Mouse (Mus musculus): ENCODE measurements around the gene Irf2bp1. TPM values are rescaled to one million over a fixed set of nuclear protein-coding genes. Genes with fewer than 3 reads are reported as not detected.

The Irf2bp1 gene
- polyA plus RNA-seq, 1 experiment: 53.2 TPM

DNA sequence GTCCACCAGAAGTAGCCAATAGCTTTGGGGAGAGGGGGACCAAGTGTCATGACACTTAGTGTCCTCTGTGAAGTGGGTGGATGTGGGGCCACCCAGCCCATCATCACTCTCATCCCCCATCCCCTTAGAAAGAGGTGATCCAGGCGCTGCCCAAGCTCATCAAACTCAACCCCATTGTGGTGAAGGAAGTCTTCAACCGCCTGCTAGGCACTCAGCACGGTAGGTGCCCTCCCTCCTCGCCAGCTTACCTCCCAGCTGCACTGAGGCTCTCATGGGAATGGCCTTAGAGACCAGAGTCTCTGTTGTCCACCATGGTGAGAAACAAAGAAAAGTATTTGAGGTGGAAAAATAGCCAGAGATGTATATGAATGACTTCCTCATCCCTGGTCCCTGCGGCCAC lies 45.4 kb downstream of the Irf2bp1 start:
- no peaks in the 10 kb centered on the region for H3K27me3 ChIP-seq (replicated peaks)
- no peak for TF ChIP-seq GATA1 (IDR thresholded peaks at IDR 0.05; ENCODE audit: borderline replicate concordance, low read length)
- no peak for TF ChIP-seq FLI1 (IDR thresholded peaks at IDR 0.05; ENCODE audit: low read length)
- no peaks in the 10 kb centered on the region for H3K4me1 ChIP-seq
- no peaks in the 10 kb centered on the region for H3K9me3 ChIP-seq
- H3K4me3 ChIP-seq (replicated peaks): no peak overlapping the region
- peaks cover 100% of the 10 kb centered on the region for H3K36me3 ChIP-seq (replicated peaks; ENCODE audit: low read length)

DNA sequence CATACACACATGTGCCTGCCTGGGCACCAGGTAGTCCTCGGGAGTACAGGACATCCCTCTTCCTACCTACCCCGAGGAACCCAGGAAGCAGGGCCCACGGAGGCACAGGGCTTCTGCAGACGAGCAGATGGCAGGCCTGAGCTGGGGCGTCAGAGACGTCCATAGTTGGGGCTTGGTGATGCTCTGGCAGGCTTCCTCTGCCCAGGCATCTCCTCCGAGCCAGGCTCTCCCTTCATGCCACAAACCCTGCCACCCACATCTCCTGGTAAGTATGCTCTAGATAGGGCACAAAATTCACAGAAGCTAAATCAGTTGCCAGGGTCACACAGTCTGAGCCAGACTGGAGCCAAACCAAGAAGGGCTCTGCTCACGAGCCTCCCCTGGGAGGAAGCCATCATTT lies 46.3 kb downstream of the Irf2bp1 start:
- H3K4me1 ChIP-seq: no peaks in the 10 kb centered on the region
- no peak overlapping the region for H3K4me3 ChIP-seq (replicated peaks)
- H3K27me3 ChIP-seq (replicated peaks): no peaks in the 10 kb centered on the region
- no peak for TF ChIP-seq GATA1 (IDR thresholded peaks at IDR 0.05; ENCODE audit: borderline replicate concordance, low read length)
- TF ChIP-seq FLI1 (IDR thresholded peaks at IDR 0.05; ENCODE audit: low read length): no peak
- H3K36me3 ChIP-seq (replicated peaks; ENCODE audit: low read length): peaks cover 100% of the 10 kb centered on the region
- no peaks in the 10 kb centered on the region for H3K9me3 ChIP-seq

DNA sequence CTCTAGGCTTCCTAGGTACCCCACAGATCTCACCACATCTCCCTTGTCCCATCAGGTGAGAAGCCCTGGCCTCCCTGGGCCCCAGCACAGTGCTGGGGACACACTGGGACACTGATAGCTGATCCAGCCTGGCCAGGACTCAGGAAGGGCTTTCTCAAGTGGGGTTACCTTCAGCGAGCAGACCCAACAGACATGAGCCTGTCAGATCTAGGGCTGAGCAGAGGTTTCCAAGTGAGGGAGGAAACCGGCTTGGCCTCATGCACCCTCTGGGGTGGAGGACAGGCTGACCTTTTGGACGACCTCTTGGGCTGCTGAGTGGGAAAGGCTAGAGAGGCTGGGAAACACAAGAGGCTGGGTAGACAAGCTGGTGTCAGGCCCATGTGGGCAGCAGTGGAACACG lies 47.3 kb downstream of the Irf2bp1 start:
- no peaks in the 10 kb centered on the region for H3K4me1 ChIP-seq
- no peaks in the 10 kb centered on the region for H3K9me3 ChIP-seq
- H3K36me3 ChIP-seq (replicated peaks; ENCODE audit: low read length): peaks cover 96% of the 10 kb centered on the region
- no peak overlapping the region for H3K4me3 ChIP-seq (replicated peaks)
- TF ChIP-seq FLI1 (IDR thresholded peaks at IDR 0.05; ENCODE audit: low read length) (no peak), GATA1 (IDR thresholded peaks at IDR 0.05; ENCODE audit: borderline replicate concordance, low read length) (no peak)
- peaks cover 2% of the 10 kb centered on the region for H3K27me3 ChIP-seq (replicated peaks)

DNA sequence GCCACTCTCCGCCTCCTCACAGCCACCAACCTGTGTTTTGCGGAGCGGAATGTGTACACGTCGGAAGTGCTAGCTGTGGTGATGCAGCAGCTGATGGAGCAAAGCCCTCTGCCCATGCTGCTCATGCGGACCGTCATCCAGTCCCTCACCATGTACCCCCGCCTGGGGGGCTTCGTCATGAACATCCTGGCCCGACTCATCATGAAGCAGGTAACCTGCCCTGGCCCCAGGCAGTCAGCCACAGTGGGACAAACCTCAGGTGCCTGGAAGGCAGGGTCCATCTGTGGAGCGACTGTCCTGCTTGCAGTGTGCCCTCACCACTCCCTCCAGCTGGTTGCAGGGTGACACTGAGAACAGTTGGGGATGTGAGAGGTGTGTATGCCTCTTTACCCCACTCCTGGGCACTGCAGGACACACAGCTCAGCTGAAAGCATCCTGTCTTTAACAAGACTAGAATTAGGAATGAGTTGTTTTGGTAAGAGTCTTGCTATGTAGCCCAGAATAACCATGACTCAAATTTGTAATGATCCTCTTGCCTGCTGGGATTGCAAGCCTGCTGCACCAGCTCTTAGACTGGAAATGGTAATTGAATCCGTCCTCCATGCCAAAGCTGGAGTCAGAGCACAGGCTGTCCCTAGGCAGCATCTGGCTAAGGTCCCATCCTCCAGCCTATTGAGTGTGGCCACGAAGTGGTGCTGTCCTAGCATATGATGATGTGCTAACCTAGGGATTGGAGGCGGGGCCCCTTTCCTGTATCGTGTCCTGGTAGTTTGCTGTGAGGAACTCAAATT lies 48.7 kb downstream of the Irf2bp1 start:
- H3K27me3 ChIP-seq (replicated peaks): peaks cover 8% of the 10 kb centered on the region
- peaks cover 84% of the 10 kb centered on the region for H3K36me3 ChIP-seq (replicated peaks; ENCODE audit: low read length)
- peaks cover 5% of the 10 kb centered on the region for H3K4me1 ChIP-seq
- H3K4me3 ChIP-seq (replicated peaks): no peak overlapping the region
- no peaks in the 10 kb centered on the region for H3K9me3 ChIP-seq
- no peak for TF ChIP-seq GATA1 (IDR thresholded peaks at IDR 0.05; ENCODE audit: borderline replicate concordance, low read length)
- TF ChIP-seq FLI1 (IDR thresholded peaks at IDR 0.05; ENCODE audit: low read length): no peak

DNA sequence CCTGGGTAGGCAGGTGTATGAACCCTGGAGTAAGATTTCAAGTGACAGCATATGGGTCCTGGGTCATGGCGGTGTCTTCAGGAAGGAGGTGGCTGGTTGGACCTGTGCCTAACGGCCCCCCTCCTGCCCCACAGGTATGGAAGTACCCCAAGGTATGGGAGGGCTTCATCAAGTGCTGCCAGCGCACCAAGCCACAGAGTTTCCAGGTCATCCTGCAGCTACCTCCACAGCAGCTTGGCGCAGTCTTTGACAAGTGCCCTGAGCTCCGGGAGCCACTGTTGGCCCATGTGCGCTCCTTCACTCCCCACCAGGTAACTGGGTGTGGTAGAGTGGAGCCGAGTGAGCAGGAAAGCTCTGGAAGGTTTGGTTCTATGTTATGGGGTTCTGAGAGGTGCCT lies 49.3 kb downstream of the Irf2bp1 start:
- Histone ChIP-seq H3K36me3 (replicated peaks; ENCODE audit: low read length) (peaks cover 79% of the 10 kb centered on the region), H3K4me1 (peaks cover 7% of the 10 kb centered on the region), H3K4me3 (replicated peaks) (no peak overlapping the region), H3K27me3 (replicated peaks) (peaks cover 10% of the 10 kb centered on the region), H3K9me3 (no peaks in the 10 kb centered on the region)
- no peak for TF ChIP-seq FLI1 (IDR thresholded peaks at IDR 0.05; ENCODE audit: low read length)
- TF ChIP-seq GATA1 (IDR thresholded peaks at IDR 0.05; ENCODE audit: borderline replicate concordance, low read length): no peak

DNA sequence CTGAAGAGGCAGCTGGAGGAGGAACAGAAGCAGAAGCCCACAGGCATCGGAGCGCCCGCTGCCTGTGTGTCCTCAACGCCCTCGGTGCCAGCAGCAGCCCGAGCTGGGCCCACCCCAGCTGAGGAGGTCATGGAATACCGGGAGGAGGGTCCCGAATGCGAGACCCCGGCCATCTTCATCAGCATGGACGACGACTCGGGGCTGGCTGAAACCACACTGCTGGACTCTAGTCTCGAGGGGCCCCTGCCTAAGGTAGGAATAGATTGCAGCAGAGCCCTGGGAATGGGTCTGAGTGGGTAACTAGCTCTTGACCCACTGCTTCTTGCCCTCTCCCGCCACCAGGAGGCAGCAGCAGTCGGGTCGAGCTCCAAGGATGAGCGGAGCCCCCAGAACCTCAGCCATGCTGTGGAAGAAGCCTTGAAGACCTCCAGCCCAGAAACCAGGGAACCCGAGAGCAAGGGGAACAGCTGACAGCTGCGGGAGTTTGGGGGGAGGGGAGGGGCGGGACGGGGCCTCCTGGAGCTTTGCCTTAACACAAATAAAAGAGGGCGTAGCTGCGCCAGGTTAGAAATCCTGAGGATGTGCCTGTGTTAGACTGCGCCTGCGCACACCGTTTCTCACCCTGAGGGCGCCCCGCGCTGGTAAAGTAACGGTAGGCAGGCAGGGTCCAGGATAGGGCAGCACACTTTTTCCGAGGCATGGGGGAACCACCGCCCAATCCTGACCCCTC lies 50.4 kb downstream of the Irf2bp1 start, which contains the start of gene Rsph6a:
TSS of gene Rsph6a (plus strand) at position 644 of the 730 bp plus-strand sequence.
- H3K4me1 ChIP-seq: peaks cover 7% of the 10 kb centered on the region
- H3K9me3 ChIP-seq: no peaks in the 10 kb centered on the region
- TF ChIP-seq FLI1 (IDR thresholded peaks at IDR 0.05; ENCODE audit: low read length): no peak
- TF ChIP-seq GATA1 (IDR thresholded peaks at IDR 0.05; ENCODE audit: borderline replicate concordance, low read length): no peak
- no peak within 1 kb of the TSS for H3K4me3 ChIP-seq (replicated peaks)
- peaks cover 68% of the 10 kb centered on the region for H3K36me3 ChIP-seq (replicated peaks; ENCODE audit: low read length)
- H3K27me3 ChIP-seq (replicated peaks): peaks cover 11% of the 10 kb centered on the region

DNA sequence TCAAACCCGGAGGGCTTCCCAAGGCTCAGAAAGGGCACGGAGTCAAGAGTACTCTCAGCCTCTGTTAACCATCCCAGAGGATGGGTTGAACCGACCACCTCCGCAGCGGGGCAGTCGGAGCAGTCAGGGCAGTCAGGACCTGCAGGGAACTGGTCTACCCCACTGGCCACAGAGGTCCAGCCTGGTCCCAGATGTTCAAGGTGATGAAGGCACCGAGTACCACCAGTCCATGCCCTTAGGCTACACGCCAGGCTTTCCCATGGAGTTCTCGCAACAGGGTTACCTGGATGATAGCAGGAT lies 50.9 kb downstream of the Irf2bp1 start:
- Histone ChIP-seq H3K4me1 (peaks cover 7% of the 10 kb centered on the region), H3K27me3 (replicated peaks) (peaks cover 14% of the 10 kb centered on the region), H3K36me3 (replicated peaks; ENCODE audit: low read length) (peaks cover 63% of the 10 kb centered on the region), H3K4me3 (replicated peaks) (no peak overlapping the region), H3K9me3 (no peaks in the 10 kb centered on the region)
- TF ChIP-seq FLI1 (IDR thresholded peaks at IDR 0.05; ENCODE audit: low read length): no peak
- no peak for TF ChIP-seq GATA1 (IDR thresholded peaks at IDR 0.05; ENCODE audit: borderline replicate concordance, low read length)

DNA sequence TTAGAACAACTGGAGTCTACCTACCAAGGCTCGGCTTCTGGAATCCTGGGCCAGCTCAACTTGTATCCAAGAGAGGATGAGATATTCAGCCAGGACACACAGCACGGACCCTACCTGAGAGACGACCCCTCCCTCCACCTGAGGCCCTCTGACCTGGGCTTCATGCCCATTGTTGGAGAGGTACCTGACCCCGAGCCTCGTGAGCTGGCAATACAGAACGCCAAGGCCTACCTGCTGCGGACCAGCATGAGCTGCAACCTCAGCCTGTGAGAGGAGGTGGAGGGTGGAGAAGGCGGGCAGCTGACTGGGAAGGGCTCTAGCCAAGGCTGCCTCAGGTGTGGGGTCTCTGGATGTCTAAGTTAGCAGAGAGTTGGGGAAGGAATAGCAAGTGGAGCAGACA lies 51.3 kb downstream of the Irf2bp1 start:
- peaks cover 59% of the 10 kb centered on the region for H3K36me3 ChIP-seq (replicated peaks; ENCODE audit: low read length)

More for the DNA sequence above, 51.3 kb downstream of the Irf2bp1 start:
- Histone ChIP-seq H3K4me3 (replicated peaks) (no peak overlapping the region), H3K4me1 (peaks cover 7% of the 10 kb centered on the region), H3K9me3 (no peaks in the 10 kb centered on the region), H3K27me3 (replicated peaks) (peaks cover 17% of the 10 kb centered on the region)
- no peak for TF ChIP-seq FLI1 (IDR thresholded peaks at IDR 0.05; ENCODE audit: low read length)
- TF ChIP-seq GATA1 (IDR thresholded peaks at IDR 0.05; ENCODE audit: borderline replicate concordance, low read length): no peak

Other genes starting within 250 kb of the Irf2bp1 start
- gene Psg19, start 205.5 kb upstream of the Irf2bp1 start, polyA plus RNA-seq (2012; ENCODE audit: insufficient read depth, low replicate concordance): not detected in 2 replicates
- not detected in 2 replicates for gene Psg17, start 182.4 kb upstream of the Irf2bp1 start, polyA plus RNA-seq (2012; ENCODE audit: insufficient read depth, low replicate concordance)
- 0.79 TPM in 1 of 2 replicates, not detected in the other for gene Mill2, start 164.1 kb upstream of the Irf2bp1 start, polyA plus RNA-seq (2012; ENCODE audit: insufficient read depth, low replicate concordance)
- 14.1 TPM in 1 of 2 replicates, not detected in the other for gene Pglyrp1, start 132.7 kb upstream of the Irf2bp1 start, polyA plus RNA-seq (2012; ENCODE audit: insufficient read depth, low replicate concordance)
- 55.0 and 80.2 TPM in 2 replicates for gene Ccdc61, start 93.6 kb upstream of the Irf2bp1 start, polyA plus RNA-seq (2012; ENCODE audit: insufficient read depth, low replicate concordance)
- 0.02 and 0.64 TPM in 2 replicates for gene Nova2, start 78.2 kb upstream of the Irf2bp1 start, polyA plus RNA-seq (2012; ENCODE audit: insufficient read depth, low replicate concordance)
- not detected in 2 replicates for gene Nanos2, start 16.6 kb upstream of the Irf2bp1 start, polyA plus RNA-seq (2012; ENCODE audit: insufficient read depth, low replicate concordance)
- 2.5 and 6.7 TPM in 2 replicates for gene Mypop, start 12.8 kb upstream of the Irf2bp1 start, polyA plus RNA-seq (2012; ENCODE audit: insufficient read depth, low replicate concordance)
- not detected in 2 replicates for gene Foxa3, start 19.5 kb downstream of the Irf2bp1 start, polyA plus RNA-seq (2012; ENCODE audit: insufficient read depth, low replicate concordance)
- gene Sympk, start 20.3 kb downstream of the Irf2bp1 start, polyA plus RNA-seq (2012; ENCODE audit: insufficient read depth, low replicate concordance): 176 and 205 TPM in 2 replicates
- gene Rsph6a, start 50.6 kb downstream of the Irf2bp1 start, polyA plus RNA-seq (2012; ENCODE audit: insufficient read depth, low replicate concordance): not detected in 2 replicates
- 13.4 and 30.3 TPM in 2 replicates for gene Dmwd, start 72.2 kb downstream of the Irf2bp1 start, polyA plus RNA-seq (2012; ENCODE audit: insufficient read depth, low replicate concordance)
- gene Dmpk, start 79.8 kb downstream of the Irf2bp1 start, polyA plus RNA-seq (2012; ENCODE audit: insufficient read depth, low replicate concordance): 7.7 and 25.2 TPM in 2 replicates
- 11.5 and 23.2 TPM in 2 replicates for gene Six5, start 90.5 kb downstream of the Irf2bp1 start, polyA plus RNA-seq (2012; ENCODE audit: insufficient read depth, low replicate concordance)
- gene Gm4969, start 114.3 kb downstream of the Irf2bp1 start, polyA plus RNA-seq (2012; ENCODE audit: insufficient read depth, low replicate concordance): not detected in 2 replicates
- gene Fbxo46, start 115.8 kb downstream of the Irf2bp1 start, polyA plus RNA-seq (2012; ENCODE audit: insufficient read depth, low replicate concordance): 28.9 and 35.0 TPM in 2 replicates
- gene Qpctl, start 145.2 kb downstream of the Irf2bp1 start, polyA plus RNA-seq (2012; ENCODE audit: insufficient read depth, low replicate concordance): 5.0 and 11.8 TPM in 2 replicates
- gene Snrpd2, start 145.7 kb downstream of the Irf2bp1 start, polyA plus RNA-seq (2012; ENCODE audit: insufficient read depth, low replicate concordance): 50.5 and 69.4 TPM in 2 replicates
- gene Gipr, start 162.1 kb downstream of the Irf2bp1 start, polyA plus RNA-seq (2012; ENCODE audit: insufficient read depth, low replicate concordance): 1.2 TPM in 2 replicates
- gene Eml2, start 172.4 kb downstream of the Irf2bp1 start, polyA plus RNA-seq (2012; ENCODE audit: insufficient read depth, low replicate concordance): 53.9 and 56.3 TPM in 2 replicates
- gene Gpr4, start 208.5 kb downstream of the Irf2bp1 start, polyA plus RNA-seq (2012; ENCODE audit: insufficient read depth, low replicate concordance): 0.03 TPM in 1 of 2 replicates, not detected in the other
- gene Opa3, start 224.3 kb downstream of the Irf2bp1 start, polyA plus RNA-seq (2012; ENCODE audit: insufficient read depth, low replicate concordance): 7.3 and 11.6 TPM in 2 replicates